Mouse (Mus musculus) cerebellum, adult (tissue): Measurements from ENCODE around the gene Ccdc73.
"Not testable (repeated sequence)": the region's sequence is repeated elsewhere in the genome, so short reads cannot be mapped to it uniquely, and the experiment has no call there.

Experiments
- ATAC-seq: cut with Nextera tagmentation; 2 replicates; pipeline ENCODE4 v1.9.2; 2017; ENCODE audit warnings: mild to moderate bottlenecking, moderate library complexity, mixed read lengths; ENCODE audit not compliant: insufficient number of reproducible peaks, low FRiP score, low TSS enrichment

The Ccdc73 gene

DNA sequence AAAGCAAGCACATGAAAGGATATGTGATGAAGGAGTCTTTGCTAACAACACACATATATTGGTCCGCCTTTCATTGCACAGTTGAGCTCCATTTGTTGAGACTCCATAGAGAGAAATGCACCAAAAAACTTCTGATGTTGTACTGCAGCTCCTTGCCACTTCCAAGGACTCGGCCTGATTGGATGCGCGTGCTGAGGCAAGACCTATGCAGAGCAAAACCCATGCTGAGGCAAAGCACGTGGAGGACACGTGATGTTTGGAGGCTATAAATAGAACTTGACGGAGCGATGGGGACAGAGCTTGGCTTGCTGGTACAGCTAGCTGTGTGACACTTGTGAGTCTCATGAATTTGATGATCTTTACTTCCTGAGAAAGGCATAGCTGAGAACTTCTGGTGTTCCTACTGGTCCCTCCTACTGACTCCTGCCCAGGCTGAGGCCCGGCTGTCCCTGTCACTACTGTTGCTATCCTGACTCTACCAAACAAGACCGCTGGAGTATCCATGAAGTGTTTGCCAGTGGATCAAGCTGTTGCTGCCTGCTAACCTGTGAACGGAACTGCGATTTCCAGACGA, at the start of gene Ccdc73:
TSS of gene Ccdc73 (plus strand) at position 524 of the 574 bp plus-strand sequence.
- ATAC-seq: no peak

DNA sequence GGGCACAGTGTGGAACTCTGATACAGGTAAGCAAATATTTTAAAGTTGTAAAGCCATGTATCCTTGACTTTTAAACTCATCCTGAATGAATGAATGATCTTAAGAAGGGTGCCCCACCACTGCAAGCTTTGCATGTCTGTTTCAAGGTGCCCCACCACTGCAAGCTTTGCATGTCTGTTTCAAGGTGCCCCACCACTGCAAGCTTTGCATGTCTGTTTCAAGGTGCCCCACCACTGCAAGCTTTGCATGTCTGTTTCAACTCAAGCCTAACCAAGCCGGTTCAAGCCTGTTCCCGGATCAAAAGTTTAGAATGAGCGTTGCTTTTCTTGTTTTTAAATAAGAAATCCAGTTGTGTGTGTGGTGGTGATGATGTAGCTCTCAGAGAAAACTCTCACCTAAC, 48.8 kb upstream of the Ccdc73 start:
- ATAC-seq: not testable (repeated sequence)

DNA sequence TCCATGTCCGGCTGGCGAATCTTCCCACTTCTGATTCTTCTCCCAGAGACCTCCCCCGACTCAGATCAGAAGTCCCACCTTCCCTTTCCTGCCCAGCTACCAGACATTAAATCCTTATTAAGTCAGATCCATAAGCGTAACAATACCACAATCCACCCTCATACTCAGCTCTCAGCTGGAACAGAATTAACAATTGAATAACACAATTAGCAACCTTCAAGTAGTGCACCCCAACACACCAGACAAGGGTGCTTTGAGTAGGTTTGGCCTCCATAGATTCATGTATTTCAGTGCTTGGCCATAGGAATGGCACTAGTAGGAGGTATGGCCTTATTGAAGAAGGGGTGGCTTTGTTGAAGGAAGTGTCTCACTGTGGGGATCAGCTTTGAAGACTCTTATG, 41.4 kb upstream of the Ccdc73 start:
- no peak for ATAC-seq

DNA sequence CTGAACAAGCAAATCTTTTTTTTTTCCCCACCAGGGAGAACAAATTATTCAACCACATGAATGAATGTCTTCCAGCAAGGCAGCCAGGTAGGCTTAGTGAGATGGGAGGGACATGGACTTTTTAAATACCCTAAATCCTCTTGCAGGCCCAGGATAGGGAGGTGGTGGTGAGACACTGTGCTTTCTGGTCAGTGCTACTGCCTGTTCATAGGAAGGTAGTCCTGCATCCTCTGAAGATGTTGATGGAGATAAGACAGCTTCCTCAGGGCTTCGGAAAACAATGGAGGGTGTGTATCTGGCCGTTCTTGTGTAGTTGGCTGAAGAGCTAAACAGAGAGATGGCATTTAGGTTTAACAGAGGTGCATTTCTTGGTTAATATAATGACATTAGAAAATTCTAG, 35.1 kb upstream of the Ccdc73 start:
- no peak for ATAC-seq

DNA sequence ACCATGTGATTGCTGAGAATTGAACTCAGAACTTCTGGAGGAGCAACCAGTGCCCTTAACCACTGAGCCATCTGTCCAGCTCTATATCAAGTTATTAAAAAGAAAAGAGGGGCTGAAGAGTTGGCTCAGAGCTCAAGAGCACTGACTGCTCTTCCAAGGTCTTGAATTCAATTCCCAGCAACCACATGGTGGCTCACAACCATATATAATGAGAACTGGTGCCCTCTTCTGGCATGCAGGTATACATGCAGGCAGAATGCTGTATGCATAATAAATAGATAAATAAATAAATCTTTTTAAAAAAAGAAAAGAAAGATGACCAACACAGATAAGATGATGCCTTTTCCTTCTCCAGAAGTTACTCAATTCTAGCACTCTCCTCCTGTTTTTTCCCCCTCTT, 26.6 kb upstream of the Ccdc73 start:
- no peak for ATAC-seq

DNA sequence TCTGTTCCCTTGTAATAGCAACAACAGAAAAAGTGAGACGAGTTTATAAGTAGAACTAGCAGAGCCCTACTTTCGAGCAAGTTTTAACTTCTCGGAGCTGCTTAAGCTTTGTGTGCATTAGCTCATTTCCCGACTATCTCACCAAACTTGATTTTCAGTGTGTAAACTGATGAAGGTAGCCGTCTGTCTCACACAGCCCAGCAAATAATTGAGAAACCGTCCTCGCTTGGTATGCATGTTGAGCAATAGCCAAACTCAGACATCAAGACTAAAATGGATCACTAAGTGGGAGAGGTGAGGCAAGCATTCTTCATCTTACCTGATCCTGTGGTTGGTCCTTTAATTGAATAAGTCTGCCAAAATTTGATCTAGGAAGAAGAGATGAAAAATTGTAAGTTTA, 25.9 kb upstream of the Ccdc73 start:
- no peak for ATAC-seq

DNA sequence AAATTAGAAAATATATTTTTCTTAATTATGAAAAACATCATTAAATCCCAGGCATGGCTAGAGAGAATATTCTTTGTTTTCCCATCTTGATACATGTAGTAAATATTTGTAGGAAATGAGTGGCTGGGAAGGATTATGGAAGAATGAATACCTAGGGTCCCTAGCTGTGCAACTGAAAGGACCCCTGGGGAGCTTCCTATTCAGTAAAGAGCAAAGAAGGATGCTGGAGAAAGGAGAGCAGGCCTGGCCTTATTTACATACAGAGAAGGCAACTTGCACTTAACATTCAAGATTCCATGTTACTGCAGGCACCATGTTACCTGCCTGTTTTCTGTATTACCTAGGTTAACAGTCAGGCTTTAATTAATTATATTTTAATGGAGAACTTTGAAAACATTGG, 25.0 kb upstream of the Ccdc73 start:
- ATAC-seq: no peak

DNA sequence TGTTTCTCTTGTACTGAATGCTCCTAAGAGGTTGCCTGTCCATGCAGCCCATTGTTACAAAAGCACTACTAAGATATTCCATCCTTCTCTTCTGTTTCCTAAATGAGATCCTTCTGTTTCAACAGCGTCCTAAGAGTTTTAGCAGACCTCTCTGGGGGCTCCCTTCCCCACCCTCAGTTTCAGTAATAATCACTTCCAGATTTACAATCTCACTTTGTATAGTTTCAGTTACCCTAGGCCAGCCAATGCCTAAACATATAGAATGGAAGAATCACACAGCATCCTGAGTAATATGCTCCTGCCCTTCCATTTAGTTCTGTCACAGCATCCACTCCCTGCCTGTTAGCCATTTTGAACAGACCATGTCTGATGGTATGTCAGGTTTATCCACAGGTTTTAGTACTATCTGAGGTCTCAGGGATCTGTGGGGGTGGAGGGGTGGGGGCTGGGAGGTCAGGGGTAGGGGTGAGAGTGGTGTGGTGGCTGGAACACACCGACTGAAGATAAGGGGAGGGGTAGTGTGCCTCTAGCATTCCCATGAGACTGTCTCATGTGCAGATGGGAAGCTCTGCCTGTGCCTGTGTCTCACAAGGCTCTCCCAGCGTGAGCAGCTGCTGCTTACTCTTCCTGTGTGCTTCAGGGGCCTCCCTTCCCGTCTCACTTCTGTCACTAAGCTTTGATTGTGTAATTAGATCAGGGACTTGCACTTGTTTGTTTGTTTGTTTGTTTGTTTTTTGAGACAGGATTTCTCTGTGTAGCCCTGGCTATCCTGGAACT, 20.8 kb upstream of the Ccdc73 start:
- ATAC-seq: no peak

DNA sequence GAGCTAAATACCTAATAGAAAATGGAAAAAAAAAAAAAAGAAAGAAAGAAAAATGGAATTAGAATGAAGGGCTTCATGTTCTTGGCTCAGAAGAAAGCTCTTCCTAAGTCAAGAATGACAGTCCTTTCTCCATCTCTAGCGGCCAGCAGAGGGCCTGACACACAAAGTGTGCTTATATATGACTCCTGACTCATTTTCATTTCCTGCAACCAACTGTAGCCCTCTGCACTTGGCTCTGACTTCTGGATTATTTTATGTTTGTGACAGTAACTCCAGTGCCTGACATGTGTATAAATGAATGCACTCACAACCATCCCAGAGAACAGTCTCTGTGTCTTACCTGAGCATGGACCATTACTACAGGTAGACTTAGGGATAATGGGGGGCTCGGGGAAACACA, 20.0 kb upstream of the Ccdc73 start:
- ATAC-seq: no peak

DNA sequence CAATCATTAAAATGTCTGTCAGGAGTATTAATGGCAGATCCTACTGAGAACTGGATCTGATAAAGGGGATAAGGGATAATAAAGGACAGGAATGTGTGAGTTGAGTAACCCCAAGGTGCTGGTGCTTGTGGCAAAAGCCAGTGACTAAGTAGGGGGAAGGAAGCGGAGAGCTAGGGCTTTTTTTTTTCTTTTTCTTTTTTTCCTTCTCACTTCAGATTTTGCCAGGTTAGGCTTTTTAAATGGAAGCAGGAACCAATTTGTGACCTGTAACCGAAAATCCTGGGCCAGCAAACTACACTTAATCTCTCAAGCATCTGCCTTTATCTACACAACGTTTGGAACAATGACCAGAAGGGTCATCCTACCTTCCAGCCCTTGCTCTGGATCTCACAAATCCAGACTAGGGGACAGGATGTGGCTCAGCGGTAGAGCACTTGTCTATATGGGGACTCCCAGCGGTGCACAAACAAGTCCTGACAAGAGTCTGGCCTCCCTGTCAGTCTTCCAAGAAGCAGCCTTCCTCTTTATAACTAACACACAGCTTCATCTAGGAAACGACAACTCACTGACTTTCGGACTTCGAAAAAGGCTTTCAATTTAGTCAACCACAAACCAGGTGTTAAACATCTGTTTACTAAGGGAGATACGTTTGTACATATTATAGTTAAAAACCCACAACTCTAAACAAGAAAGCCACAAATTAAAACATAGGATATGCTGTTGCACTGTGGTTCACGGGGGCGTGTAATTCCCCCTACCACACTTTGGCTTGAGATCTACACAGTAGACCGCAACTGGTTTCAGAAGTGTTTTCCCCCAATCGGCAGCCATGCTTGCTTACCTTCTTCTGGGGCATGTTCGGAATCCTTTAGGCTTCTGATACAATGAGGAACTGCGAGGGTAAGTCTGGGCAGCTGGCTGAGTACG, 19.1 kb upstream of the Ccdc73 start:
- no peak for ATAC-seq

DNA sequence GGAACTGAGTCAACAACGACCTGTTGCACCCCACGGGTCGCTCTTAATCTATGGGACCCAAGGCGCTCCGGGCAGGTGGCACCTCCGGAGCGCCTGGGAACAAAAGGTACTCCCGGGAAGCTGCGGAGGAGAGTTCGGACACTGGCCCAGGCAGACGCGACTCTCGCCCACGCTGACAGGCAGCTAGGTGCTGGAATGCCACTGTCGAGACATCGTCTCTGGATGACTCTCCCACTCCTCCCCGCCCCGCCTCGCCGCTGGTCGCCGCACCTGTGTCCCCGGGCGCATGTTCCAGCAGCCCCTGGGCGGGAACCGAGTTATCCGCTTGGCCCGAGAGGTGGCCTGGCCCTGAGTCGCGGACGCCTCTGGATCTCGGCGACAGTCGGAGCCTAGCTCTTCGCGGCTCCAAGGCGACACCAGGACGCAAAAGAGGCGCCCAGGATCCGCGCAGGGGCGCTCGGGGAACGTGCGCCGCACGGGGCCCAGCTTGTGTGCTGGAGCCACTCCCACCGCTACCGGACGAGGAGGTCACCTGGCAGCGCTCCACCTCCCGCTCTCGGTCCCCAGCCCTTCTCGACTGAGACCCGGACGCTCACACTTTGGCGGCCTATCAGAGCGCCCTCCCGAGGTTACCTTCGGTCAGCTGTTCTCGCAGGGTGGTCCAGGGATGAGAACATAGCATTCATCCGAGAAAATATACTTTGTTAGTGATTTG, 18.2 kb upstream of the Ccdc73 start, which contains the start of gene Prrg4:
TSS of gene Prrg4 (minus strand) at position 601 of the 715 bp plus-strand sequence.
- peak; percentile 50 for ATAC-seq

DNA sequence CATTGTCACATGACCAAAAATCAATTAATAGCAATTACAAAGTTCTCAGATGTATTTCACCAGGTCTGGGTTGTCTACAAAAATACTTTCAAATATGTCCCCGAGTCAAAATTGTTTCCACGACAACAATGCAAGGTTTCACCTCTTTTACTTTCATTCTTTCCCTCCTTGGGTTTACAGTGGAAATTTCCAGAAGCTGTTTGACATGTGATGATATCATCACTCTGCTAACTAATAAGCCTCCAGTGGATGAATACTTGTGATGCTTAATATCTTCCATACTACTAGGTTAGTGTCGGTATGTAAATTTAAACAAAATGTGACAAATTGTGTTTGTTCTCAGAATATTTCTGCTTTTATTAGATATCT, 17.6 kb upstream of the Ccdc73 start:
- no peak for ATAC-seq

DNA sequence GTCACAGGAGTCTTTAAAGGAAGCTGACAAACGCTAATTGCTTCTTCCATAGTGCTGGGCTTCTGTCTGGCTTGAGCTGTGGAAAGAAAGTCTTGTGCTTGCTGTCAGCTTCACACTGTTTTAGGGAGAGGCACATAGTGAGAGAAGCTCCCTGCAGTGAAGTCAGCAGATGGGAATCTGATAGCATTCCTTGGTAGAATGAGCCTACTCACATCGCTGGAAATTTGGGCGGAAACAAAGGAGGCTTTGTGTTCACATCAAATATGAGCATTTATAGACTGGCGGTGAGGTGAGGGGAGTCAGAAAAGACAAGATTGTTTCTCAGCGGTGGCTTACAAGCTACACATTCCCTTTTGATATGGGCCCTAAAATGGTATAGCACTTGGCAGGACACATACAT, 15.9 kb upstream of the Ccdc73 start:
- no peak for ATAC-seq

DNA sequence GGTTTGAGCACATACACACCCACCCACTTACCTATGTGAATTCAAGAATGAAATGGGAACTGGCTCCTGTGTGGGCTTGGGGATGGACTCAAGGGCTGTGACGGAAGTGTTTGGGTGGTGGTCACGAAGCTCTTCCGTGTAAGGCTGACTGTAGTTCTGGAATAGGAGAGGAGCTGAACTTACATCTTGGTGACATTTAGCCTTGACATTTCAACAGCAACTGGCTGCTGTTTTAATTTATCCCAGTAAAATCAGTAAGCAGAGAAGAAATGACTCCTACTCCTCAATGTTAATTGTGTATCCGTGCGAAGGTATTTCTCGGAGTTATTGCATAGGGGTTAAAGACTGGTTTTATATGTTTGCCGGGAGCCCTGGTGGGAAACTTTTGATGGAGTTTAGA, 15.1 kb upstream of the Ccdc73 start:
- ATAC-seq: no peak

DNA sequence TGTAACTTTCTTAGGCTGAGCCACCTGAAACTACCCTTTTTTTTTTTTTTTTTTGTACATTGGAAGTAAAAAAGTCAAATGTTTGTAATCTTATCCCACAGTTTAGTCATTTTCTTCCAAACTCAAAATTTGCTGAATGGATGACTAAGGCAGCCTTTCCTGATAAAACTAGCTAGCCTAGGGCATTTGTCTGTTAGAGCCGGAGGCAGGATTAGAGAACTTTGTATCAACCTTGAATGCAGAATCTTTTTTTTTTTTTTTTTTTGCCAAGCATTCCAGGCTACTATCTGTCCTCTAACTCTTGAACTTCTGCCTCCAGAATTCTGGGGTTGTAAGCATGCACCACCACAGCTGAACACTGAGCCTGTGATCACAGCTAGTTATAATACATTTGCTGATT, 12.8 kb upstream of the Ccdc73 start:
- no peak for ATAC-seq

DNA sequence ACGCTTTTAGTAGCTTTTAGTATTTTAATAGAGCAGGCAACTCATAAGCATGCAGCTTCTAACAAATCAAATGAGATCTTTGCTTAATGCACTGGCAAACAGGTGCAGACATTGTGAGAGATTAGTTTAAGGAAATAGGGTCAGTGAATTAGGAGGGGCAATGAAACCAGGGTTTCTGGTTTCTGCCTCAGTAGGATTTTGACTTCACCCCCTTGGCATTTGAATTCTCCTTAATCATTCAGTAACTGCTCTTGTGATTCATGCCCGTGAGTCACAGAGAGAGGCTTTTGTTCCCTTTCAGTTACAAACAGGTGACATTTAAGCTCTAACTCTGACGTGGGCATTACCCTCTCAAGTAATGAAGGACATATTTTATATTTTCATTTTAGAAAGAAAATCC, 11.9 kb upstream of the Ccdc73 start:
- ATAC-seq: no peak

DNA sequence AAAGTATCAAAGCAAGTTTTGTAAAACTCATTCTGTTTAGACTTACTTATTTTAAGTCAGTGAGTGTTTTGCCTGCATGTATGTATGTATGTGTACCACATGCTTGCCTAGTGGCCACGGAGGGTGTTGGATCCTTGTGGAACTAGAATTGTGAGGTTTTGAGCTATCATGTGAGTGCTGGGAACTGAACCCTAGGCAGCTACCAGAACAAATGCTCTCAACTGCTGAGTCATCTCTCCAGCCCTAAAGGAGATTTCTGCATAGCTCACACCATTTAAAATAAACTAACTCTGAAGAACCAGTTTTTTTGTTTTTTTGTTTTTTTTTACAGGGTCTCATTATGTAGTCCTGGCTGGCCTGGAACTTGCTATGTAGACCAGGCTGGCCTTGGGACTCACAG, 11.4 kb upstream of the Ccdc73 start:
- no peak for ATAC-seq

DNA sequence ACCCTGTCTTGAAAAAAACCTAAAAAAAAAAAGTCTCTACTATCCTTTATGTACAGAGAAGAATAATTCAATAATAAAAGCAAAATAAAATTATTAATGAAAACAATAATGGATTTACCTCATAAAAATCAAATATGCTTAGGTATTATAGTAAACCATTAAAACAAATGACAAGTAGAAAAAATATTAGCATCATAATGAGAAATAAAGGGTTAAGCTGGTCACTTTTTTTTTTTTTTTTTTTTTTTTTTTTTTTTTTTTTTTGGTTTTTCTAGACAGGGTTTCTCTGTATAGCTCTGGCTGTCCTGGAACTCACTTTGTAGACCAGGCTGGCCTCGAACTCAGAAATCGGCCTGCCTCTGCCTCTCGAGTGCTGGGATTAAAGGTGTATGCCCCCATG, 9.5 kb upstream of the Ccdc73 start:
- not testable (repeated sequence) for ATAC-seq

DNA sequence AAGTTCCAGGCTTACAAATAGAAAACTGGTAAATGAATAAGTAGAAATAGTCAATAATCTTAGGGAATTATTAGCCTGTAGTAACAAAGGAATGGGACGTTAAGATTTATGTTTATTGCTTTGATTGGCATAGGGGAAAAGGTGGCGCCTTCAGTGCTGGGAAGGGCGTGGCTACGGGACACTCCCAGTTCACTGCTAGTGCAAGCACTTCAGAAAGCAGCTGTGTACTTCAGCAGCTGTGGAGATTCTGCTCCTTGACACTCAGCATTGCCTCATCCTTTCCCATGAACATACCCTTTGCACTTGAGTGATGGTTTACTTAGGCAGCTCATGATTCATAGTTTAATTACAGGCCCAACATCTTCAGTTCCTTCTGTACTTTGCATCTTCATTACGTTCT, 8.5 kb upstream of the Ccdc73 start:
- ATAC-seq: no peak

DNA sequence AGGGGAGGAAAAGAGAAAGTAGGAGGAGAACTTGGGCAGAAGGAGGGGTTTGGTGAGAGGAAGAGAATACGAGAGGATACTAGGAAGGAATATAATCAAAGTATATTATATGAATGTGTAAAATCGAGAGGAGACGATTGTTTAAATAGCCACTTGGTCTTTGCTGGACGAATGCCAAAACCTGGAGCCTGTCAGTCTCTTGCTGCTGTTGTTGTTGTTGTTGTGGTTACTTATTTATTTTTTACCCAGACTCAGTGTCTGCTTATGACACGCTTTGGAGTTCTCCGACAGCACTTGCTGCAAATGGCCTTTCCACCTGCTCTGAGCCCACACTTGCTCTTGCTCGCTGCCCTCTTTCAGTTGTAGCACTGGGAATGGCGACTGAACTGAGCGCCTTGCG, 7.2 kb upstream of the Ccdc73 start:
- ATAC-seq: no peak
